24 mouse cellular contexts compared by ENCODE assay signal in genomic region chr5:136018726-136019125, GRCm38 (mm10). TPM values are rescaled to one million over a fixed set of nuclear protein-coding genes. Genes with fewer than 3 reads are reported as not detected.
"Had no signal": no experiment of that assay in that cellular context is flagged by ENCODE, and none has a peak within 500 bp of the region (broad histone marks: within the 10 kb centered on the region; RNA-seq: fewer than 3 reads in every experiment).

No protein-coding gene starts in this region.

- H3K36me3 ChIP-seq: liver, embryonic 15.5 days; midbrain, embryonic 15.5 days had no signal

- DNase-seq: liver, postnatal 0 days; lung, adult 2 months; lung, postnatal 14 days; lung, postnatal 36 days; right cerebral cortex, postnatal 14 days; thymus, adult 2 months; thymus, postnatal 25 days; thymus, postnatal 4 days had no signal

- H3K9me3 ChIP-seq: liver, embryonic 15.5 days; lung, embryonic 15.5 days; midbrain, embryonic 13.5 days; midbrain, embryonic 15.5 days; neural tube, embryonic 13.5 days; neural tube, embryonic 15.5 days; stomach, embryonic 15.5 days had no signal

- H3K4me3 ChIP-seq: liver, embryonic 15.5 days; lung, embryonic 15.5 days; midbrain, embryonic 13.5 days; midbrain, embryonic 15.5 days; myocyte; neural tube, embryonic 13.5 days; neural tube, embryonic 15.5 days; stomach, embryonic 15.5 days had no signal

- H3K27me3 ChIP-seq: liver, embryonic 15.5 days; lung, embryonic 15.5 days; midbrain, embryonic 13.5 days; midbrain, embryonic 15.5 days; neural tube, embryonic 13.5 days; neural tube, embryonic 15.5 days; stomach, embryonic 15.5 days had no signal

- H3K9ac ChIP-seq: liver, embryonic 15.5 days; liver, postnatal 0 days; lung, embryonic 15.5 days; midbrain, embryonic 13.5 days; midbrain, embryonic 15.5 days; neural tube, embryonic 13.5 days; neural tube, embryonic 15.5 days; stomach, embryonic 15.5 days had no signal

- H3K4me2 ChIP-seq: liver, embryonic 15.5 days; lung, embryonic 15.5 days; midbrain, embryonic 11.5 days; midbrain, embryonic 13.5 days; midbrain, embryonic 15.5 days; neural tube, embryonic 13.5 days; neural tube, embryonic 15.5 days; stomach, embryonic 15.5 days had no signal

- ATAC-seq: liver, postnatal 0 days; lung, postnatal 0 days; midbrain, embryonic 13.5 days; midbrain, embryonic 15.5 days had no signal

- H3K27ac ChIP-seq: liver, embryonic 15.5 days; lung, embryonic 15.5 days; macrophage; midbrain, embryonic 13.5 days; midbrain, embryonic 15.5 days; neural tube, embryonic 13.5 days; neural tube, embryonic 15.5 days; stomach, embryonic 15.5 days; stomach, postnatal 0 days had no signal

RNA-seq across cellular contexts. Expression of gene Upk3b, which starts 19.6 kb away (rescaled TPM):
- total RNA-seq: megakaryocyte progenitor cell, adult 5-6 weeks had no signal
- polyA plus RNA-seq: macrophage; midbrain, embryonic 11.5 days; midbrain, embryonic 13.5 days; midbrain, embryonic 15.5 days; myocyte had no signal

RNA-seq across cellular contexts. Expression of gene Upk3bl, which starts 35.6 kb away (rescaled TPM):
- polyA plus RNA-seq: liver, postnatal 0 days; macrophage; midbrain, embryonic 13.5 days; midbrain, embryonic 15.5 days; myocyte; neural tube, embryonic 13.5 days; neural tube, embryonic 15.5 days; spleen, adult 2 months had no signal

RNA-seq across cellular contexts. Expression of gene Zp3, which starts 38.8 kb away (rescaled TPM):
- polyA plus RNA-seq: liver, embryonic 15.5 days; liver, postnatal 0 days; lung, embryonic 15.5 days; macrophage; midbrain, embryonic 11.5 days; midbrain, embryonic 13.5 days; neural tube, embryonic 11.5 days; spleen, adult 2 months; stomach, postnatal 0 days; urinary bladder, adult 2 months had no signal
